Mouse (Mus musculus): ENCODE results near the gene Dennd2c.
"Not testable (repeated sequence)": the region's sequence is repeated elsewhere in the genome, so short reads cannot be mapped to it uniquely, and the experiment has no call there.

Gene Dennd2c

DNA sequence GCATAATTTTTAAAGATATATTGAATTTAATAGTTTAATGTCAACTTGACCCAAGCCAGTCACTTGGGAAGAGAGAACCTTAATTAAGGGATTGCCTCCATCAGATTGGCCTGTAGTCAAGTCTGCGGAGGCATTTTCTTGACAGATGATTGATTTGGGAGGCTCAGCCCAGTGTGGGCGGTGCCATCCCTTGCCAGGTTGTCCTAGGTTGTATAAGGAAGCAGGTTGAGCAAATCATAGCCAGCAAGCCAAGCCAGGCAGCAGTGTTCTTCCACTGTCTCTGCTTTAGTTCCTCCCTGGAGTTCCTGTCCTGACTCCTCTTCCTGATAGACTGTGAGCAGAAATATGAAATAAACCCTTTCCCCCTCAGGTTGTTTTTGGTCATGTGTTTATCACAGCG, 21.2 kb downstream of the Dennd2c start:
- no peak for DNase-seq

DNA sequence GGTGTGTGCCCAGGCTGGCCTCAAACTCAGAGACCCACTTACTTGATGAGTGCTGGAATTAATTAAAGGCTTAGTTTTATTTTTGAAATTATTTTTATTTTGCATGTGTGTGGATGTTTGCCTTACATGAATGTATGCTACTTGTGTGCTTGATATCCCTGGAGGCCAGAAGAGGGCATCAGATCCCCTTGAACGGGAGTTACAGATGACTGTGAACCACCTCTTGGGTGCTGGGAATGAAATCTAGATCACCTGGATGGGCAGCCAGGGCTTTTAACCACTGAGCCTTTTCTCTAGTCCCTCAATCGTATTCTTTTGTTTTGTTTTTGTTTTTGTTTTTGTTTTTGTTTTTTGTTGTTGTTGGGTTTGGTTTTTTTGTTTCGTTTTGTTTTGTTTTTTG, 23.7 kb downstream of the Dennd2c start:
- DNase-seq = no peak

DNA sequence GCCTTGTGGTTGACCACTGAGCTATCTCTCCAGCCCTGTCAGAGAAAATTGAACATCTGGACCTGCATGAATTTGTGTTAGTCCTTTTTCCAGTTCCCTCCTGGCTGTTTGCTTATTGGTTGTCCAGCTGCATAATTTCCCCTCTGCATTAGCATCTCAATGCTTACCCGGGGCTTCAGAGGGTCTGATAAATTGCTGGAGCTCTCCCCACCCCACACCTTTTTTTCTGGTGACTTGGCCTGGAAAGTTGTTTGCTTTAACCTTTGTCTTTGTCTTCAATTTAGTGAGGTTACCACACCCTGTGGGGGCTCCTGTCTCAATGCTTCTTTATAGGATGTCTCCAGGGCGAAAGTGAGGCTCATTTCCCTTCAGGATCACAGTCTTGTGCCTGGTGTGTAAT, 24.8 kb downstream of the Dennd2c start:
- DNase-seq = no peak

DNA sequence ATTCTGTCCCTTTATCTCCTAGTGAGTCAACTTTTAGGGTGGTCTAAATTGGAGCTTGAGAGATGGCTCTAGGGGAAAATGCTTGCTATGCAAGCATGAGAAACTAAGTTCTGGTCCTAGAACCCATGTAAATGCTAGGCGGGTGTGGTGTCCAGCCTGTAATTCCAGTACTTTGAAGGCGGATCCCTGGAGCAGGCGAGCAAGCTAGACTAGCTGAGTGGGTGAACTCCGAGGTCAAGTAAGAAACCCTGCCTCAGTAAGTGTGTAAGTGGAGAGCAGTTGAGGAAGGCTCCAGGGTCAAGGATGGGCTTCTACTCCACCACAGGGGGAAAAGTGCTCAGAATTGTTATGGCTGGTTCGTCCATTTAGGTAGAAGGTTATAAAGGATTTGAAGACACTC, 25.3 kb downstream of the Dennd2c start:
- no peak for DNase-seq

DNA sequence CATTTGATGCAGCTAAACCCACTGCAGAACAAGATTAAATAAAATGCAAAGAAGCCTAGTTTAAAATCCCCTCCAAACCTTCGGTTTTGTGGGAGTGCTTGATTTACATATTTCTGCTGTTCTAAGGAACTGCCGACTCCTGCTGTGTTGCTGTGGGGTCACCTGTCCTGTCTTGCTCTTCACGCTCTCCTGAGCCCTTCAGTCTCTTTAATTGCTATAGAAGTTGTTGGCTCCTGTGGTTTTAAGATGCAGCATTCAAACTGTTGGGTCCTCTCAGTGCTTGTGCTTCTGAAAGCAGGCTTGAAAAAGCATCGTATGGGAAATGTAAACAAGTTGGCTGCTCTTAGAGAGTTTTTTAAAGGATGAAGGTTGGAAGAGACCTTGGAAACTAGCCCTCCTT, 25.8 kb downstream of the Dennd2c start:
- DNase-seq = no peak

DNA sequence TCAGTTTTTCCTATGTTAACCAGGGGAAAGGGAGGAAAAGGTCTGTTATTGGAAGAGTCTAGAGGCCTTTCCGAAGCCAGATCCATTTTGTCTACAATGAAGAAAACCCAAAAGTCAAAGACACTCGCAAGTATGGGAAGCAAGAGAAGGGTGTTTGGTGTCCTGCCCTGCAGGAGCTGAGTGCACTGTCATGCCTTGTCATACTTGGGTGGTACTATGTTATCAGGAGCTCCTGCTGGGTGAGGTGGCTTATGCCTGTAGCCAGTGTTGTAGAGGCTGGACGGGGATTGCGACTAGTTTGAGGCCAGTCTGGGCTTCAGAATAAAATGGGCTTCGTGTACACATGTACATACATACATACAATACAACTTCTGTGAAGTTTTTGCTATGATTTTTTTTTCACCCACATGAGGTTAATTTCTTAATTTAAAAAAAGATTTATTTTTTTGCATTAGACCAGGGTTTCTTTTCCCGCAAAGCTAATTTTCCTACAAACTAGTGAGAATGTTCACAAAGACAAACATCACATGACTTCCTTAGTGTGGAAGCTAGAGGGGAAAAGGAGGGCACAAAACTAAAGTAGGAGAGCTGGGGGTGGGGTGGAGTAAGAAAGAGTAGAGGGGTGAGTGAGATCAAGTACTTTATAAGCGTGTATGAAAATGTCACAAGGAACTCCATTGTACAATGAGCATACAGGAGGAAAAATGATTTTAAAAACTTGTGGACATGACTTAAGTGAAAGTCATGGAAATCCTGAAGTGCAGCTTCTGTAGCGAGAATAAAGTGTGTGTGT, 27.2 kb downstream of the Dennd2c start:
- DNase-seq = no peak

DNA sequence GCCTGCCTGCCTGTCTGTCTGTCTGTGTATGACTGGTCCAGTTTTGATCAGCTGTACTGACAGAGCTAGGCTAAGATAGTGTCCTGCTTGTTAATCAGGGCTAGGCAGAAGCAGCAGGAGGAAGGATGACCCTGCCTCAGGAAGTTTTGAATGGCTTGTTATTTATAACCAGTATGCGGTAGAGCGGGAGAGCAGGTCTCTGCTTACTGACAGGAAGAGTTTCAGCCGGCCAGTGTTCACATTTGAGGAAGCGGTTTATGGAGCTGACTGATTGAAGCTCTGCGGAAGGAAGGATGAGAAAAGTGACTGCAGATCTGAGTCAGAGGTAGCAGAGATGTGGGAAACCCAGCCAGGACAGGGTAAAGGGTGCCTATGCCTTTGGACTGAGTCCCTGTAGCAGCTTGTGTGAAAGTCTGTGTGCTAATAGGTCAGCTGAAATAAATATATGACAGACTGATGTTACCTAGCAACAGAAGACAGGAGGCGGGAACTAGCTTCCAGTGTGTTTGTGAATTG, 27.9 kb downstream of the Dennd2c start:
- DNase-seq = no peak

DNA sequence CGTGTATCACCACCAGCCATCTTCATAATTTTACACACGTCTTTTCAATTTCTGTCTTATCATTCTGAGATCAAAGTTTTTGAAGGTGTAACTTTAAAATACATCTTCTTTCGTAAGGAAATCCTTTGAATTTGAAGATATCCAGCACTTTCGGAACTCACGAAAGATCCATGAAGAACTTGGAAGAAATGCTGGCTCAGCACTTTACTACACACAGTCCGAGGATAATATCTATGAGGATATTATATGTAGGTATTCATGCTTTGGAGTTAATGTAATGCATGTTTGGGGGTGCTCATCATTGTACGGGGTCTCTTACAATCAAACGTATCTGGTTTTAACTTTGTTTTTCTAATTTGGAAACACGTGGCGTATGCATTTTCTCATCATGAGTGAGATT, 30.7 kb downstream of the Dennd2c start:
- no peak for DNase-seq

DNA sequence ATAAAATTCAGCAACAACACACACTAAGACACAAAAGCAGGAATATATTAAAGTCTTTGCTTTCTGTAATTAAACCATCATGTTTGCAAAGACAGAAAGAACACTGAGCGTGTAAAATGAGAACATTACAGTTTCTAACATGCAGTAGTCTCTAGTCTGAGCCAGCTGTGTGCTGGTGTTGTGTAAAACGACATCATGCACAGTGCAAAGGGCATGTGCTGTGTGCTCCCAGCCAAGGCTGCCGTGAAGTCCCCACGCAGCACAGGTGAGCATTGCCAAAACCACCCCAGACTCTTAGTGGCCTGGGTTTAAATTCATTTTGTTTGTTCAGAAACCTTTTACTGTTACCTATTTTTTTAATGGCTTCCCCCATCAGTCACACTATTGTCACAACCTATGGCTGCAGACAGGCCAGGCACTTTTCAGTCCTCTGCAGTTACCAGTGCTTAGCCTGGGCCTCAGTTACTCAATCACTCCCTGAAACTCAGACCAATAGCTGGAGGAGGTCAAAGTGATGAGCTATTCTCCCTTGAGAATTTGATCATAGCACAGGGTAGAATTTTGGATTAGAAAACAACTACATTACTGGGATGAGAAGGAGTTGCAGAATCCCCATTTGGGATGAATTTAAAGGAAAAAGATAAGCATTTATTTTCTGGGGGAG, 34.1 kb downstream of the Dennd2c start:
- no peak for DNase-seq

DNA sequence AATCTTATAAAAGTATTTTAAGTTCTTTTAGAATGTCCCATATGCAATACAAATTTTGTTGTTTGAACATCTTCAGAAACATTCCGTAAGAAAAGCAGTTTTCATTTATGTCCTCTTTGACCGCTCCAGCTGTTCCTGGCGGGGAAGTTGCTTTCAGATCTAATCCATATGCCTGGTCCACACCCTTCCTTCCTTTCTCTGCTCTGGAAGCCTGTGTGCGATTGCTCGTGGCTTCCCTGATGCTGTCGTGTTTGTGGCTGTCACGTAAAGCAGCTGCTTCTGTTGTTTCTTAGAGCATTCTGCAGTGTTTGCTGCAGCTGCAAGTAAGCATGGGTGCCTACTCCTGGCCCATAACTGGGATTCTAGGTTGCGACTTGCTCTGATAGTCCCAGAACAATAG, 36.6 kb downstream of the Dennd2c start:
- DNase-seq = no peak

DNA sequence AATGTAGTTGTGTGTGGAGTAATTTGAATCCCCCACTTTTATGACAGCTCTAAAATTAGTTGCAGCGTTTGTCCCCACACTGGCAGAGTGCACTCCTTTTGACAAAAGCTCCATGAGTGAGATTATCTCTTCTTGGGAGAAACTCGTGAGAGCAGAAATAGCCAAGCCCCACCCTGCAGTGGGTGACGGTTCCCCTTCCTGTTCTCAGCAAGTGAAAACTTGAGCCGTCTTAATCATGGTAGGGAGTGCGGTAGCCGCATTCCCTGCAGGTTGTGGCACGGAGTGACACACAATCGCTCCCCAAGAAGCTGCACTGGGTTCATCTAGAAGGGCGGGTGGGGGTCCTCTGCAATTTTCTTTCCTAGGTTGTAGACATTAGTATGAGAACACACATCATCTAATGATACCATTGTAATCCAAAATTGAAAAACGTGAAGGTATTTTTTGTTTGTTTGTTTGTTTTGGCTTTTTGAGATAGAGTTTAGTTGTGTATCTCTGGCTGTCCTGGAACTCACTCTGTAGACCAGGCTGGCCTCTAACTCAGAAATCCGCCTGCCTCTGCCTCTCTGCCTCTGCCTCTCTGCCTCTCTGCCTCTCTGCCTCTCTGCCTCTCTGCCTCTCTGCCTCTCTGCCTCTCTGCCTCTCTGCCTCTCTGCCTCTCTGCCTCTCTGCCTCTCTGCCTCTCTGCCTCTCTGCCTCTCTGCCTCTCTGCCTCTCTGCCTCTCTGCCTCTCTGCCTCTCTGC, 37.9 kb downstream of the Dennd2c start:
- not testable (repeated sequence) for DNase-seq

DNA sequence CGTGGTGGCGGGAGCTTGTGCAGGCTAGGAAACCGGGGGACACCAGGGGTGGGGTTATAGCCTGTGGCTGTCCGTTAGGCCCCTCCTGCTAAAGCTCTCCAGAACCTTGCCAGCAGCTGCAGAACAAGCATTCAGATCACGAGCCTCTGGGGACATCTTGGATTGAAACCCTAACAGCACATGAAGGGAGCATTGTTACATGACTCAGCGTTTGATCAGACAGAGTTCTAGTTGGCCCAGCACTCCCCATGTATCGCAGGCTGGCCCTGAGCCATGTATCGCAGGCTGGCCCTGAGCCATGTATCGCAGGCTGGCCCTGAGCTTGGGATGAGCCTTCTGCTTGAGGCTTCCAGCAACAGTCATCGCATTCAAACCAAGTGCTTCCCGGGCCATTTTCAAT, 38.9 kb downstream of the Dennd2c start:
- no peak for DNase-seq

DNA sequence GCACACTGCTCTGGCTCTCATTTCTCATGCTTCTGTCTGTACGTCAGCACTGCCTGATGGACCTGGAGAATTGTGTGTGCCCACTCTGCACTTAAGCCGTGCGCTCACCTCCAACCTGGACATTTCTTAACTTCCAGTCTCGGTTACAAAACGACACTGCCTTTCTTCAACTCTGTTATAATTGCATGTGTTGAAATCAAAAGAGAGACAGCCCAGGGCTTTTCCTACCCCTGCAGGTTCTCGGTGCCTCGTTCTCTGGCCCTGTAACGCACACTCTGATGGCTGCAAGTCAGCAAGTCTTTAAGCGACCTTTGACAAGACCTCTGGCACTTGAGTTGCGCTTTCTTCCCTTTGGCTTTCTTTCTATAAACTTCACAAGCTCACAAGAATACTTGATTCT, 40.0 kb downstream of the Dennd2c start:
- DNase-seq = no peak

DNA sequence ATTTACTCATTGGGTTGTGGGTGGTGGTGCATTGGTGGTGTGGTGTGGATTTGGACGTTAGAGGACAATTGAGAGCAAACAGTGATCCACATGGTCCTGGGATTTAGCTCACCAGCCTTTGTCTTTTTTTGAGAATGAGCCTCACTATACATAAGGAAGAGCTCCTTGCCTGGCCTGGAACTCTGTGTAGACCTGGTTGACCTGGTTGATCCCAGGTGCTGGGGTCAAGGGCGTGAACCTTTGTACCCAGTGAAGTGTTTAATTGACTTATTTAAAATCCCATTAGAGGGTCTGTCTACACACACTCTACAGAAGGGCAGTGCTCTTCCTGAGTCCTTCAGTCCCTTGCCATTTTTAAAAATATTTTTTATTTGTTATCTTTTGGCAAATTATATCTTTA, 42.9 kb downstream of the Dennd2c start:
- DNase-seq = no peak

DNA sequence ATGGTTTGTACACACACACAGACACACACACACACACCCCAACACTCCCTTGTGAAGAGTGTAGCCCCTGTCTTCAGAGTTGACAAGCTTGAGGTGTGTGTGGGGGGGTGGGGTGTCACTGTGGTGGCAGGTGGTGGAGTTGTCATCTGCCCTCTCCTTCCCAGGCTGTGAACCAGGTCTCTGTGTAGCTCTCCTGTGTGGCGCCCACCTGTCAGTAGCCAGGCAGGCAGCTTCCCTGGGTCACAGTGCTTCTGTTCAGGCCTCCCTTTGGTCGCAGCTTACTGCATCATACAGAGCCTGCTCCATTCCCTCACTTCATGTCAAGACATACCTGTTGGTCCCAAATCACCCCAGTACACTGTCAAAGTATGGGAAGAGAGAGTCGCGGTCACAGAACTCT, 43.4 kb downstream of the Dennd2c start:
- DNase-seq = no peak

DNA sequence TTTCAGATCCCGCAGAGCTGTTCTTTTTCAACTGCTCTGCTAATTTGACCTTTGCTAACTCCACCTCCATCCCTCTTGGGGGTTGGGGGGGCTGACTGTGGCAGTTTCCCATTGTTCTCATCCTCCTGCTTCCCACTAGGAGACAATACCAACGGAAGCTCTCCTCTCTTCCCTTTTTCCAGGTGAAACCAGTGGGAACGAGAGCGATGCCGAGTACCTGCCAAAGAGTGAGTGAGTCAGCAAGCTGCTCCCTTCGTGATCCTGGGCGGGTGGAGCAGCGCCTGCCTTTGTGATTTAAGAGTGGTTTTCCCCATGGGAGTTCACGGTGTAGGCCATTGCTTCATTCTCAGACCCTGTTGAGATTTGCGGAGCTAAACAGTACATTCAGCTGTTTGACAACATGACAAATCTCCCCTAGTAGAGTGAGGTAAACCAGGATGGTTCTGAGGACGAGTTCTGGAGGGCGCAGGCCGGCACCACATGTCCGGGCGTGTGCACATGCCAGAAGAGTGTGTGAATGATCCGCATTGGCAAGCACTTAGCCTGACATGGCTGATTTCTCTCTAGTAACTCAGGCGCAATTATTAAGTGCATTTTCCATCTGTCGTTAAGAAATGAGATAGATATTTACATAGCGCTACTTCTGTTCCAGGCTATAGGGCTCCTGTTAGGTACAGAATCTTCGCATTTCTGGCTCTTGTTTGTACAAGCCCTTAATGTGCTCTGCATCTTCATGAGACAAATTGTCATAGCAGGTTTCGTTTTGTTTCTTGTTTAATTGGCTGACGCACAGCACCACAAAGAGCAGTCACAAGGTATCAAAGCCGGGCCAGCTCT, 44.1 kb downstream of the Dennd2c start:
- DNase-seq = no peak

DNA sequence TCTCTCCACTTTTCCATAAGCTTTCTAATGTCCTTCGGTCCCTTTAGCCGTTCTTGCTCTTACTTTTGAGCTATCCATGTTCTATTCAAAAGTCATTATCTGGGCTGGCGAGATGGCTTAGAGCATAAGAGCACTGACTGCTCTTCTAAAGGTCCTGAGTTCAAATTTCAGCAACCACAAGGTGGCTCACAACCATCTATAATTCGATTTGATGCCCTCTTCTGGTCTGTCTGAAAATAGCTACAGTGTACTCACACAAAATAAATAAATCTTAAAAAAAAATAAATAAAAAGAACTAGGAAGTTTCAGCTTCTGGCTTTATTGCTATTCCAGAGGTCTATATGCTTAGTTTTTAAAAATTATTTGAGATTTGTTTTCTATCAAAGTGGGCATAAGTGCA, 45.4 kb downstream of the Dennd2c start:
- DNase-seq = no peak

DNA sequence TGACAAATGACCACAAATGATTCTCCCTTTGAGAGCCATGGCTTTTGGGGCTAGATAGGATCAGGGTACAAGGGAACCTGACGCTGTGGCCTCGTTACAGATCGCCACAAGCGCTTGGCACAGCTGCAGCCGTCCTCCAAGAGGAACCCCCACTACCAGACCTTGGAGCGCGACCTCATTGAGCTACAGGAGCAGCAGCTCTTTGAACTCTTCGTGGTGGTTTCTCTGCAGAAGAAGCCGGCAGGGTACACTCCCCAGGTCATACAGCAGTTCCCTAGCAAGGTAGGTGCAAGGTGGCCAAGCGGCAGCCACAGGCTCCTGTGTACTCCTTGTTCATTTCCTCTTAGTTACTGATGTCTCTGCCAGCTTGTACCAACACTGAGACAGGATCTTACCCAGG, 46.5 kb downstream of the Dennd2c start:
- no peak for DNase-seq

DNA sequence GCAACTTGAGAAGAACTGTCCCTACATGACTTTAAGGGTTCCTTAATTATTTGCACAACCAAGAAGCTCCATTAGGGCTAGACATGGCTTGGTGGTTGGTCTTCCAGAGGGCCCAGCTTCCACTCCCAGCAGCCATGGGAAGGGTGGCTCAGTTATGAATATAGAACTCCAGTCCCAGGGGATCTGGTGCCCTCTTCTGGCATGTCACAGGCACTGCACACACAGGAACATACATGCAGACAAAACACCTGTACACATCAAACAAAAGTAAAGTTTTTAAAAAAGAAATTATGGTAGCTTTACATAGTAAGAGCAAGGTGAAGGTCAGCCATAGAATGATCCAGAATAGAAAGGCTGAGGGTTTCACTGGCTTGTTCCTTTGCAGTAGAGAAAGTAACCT, 51.4 kb downstream of the Dennd2c start:
- no peak for DNase-seq

DNA sequence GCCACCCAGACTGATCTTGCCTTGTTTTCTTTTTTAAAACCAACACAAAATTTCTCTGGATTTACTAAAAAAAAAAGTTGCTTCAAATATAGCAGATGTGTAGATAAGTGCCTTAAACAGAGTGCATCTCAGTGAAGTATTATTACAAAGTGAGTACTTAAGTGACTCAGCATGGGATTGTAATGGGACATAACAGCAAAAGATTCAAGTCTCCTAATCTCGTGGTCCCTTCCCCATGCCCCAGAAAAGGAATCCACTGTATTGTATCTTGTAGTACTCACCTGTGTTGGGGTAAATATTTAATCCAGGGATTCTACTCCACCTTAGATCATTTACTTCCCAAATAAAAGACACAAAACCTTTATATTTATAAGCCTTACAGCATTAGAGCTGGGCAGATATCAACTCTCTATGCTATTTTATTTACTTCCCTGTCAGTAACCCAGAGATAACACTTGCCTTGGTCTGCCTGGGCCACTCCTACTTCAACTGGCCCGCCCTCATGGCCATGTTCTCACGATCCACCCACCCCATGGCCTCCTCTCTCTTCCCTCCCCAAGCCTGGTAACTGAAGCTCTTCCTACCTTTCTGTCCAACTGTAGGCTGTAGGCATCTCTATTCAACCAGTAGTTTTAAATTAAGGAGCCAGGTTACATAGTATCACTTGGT, 57.0 kb downstream of the Dennd2c start:
- DNase-seq = no peak

DNA sequence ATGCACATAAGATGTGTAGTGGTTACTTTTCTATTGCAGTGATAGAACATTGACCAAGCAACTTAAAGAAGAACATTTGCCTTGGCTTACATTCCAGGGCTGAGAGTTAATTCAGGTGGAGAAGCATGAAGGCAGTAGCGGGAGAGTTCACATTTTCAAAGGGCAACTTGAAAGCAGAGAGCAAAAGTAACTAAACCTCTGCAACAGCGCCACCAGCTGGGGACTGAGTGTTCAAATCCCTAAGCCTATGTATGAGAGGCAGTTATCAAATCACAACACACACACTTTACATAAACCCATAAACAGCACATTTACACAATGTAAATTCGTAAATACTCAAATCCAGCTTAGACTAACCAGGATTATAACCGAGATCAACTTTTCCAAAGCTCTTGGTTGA, 67.4 kb downstream of the Dennd2c start:
- DNase-seq = peak; percentile 43

All from cerebellum, adult 11-12 months (tissue).